Mouse (Mus musculus) forebrain, embryonic 14.5 days (tissue): ENCODE measurements at regions not wholly inside any gene's neighbourhood (a gene's known extent, or its start where the extent isn't known, plus 50 kb on each side); places are given as distances from the start of the nearest gene placed in this dataset.

Experiments
- ATAC-seq: fragments of 200-750 bp; cut with Nextera tagmentation; 2 replicates; pipeline ENCODE4 v1.8.0; 2017; ENCODE audit warnings: mild to moderate bottlenecking, moderate library complexity
- DNase-seq: peaks from one replicate; pipeline ENCODE4 v3.0.0-alpha.2; 2015; ENCODE audit warnings: low spot score
- H3K27ac ChIP-seq: fragments of 300-500 bp; sonication (generic); 2 replicates; pipeline ENCODE4 v1.5.1; 2014; ENCODE audit warnings: low read depth, mild to moderate bottlenecking, control low read depth, low read length, moderate library complexity
- H3K27me3 ChIP-seq: fragments of 300-500 bp; sonication (generic); replicated peaks from 2 replicates; pipeline ENCODE4 v1.6.1; 2014; ENCODE audit warnings: low read length, control low read depth, mixed read lengths; ENCODE audit not compliant: control insufficient read depth, insufficient read depth
- H3K36me3 ChIP-seq: fragments of 300-500 bp; sonication (generic); 2 replicates; pipeline ENCODE4 v1.6.1; 2014; ENCODE audit warnings: low read length, control low read depth; ENCODE audit not compliant: control insufficient read depth, insufficient read depth
- H3K4me1 ChIP-seq: fragments of 300-500 bp; sonication (generic); 2 replicates; pipeline ENCODE4 v1.6.1; 2014; ENCODE audit warnings: antibody characterized with exemption, low read length, control low read depth; ENCODE audit not compliant: control insufficient read depth, insufficient read depth
- H3K4me2 ChIP-seq: fragments of 300-500 bp; sonication (generic); 2 replicates; pipeline ENCODE4 v1.6.1; 2014; ENCODE audit warnings: mild to moderate bottlenecking, control low read depth, low read length
- H3K4me3 ChIP-seq: fragments of 300-500 bp; sonication (generic); 2 replicates; pipeline ENCODE4 v1.5.1; 2014; ENCODE audit warnings: low read depth, low read length, control low read depth
- H3K9ac ChIP-seq: fragments of 300-500 bp; sonication (generic); 2 replicates; pipeline ENCODE4 v1.6.1; 2014; ENCODE audit warnings: mild to moderate bottlenecking, low read length, control low read depth, moderate library complexity
- H3K9me3 ChIP-seq: fragments of 300-500 bp; sonication (generic); replicated peaks from 2 replicates; pipeline ENCODE4 v1.6.1; 2016; ENCODE audit warnings: low read length, control low read depth, mixed read lengths; ENCODE audit not compliant: control insufficient read depth
- WGBS: fragments of 180-500 bp; shearing (Covaris S2); extraction: QIAGEN DNeasy Blood & Tissue Kit; methylation state at CpG from one replicate; pipeline ENCODE4 v1.1.7; 2014; 5-methylcytosine and 5-hydroxymethylcytosine counted together

- DNase-seq (no peak), ATAC-seq (no peak)
- no peak overlapping the region for H3K9ac ChIP-seq
These were observed 147.8 kb upstream of the Lrfn2 start for GRCm38 (mm10) chr17:48784417-48784816.

GRCm38 (mm10) chr17:48786501-48786900 lies 145.7 kb upstream of the Lrfn2 start:
- no peaks in the 10 kb centered on the region for H3K9me3 ChIP-seq
- H3K4me2 ChIP-seq, result no peak overlapping the region
- no peaks in the 10 kb centered on the region for H3K36me3 ChIP-seq
- H3K4me3 ChIP-seq, result no peak overlapping the region
- H3K27ac ChIP-seq, result no peak overlapping the region
- 94% methylated on average over 12 of the region's 12 CpGs for WGBS
- H3K27me3 ChIP-seq, result no peaks in the 10 kb centered on the region
- no peak overlapping the region for H3K9ac ChIP-seq
- DNase-seq (no peak), ATAC-seq (no peak)
- no peaks in the 10 kb centered on the region for H3K4me1 ChIP-seq

More at GRCm38 (mm10) chr17:48784417-48784816, 147.8 kb upstream of the Lrfn2 start:
- Histone ChIP-seq H3K9me3 (no peaks in the 10 kb centered on the region), H3K4me2 (no peak overlapping the region), H3K4me3 (no peak overlapping the region), H3K36me3 (no peaks in the 10 kb centered on the region), H3K4me1 (0 out of 2 replicates have a peak, but pooled peaks cover 2% of the 10 kb centered on the region), H3K27ac (no peak overlapping the region), H3K27me3 (no peaks in the 10 kb centered on the region)
- WGBS, result 73% methylated on average over 5 of the region's 5 CpGs

GRCm38 (mm10) chr17:48789846-48790245 lies 142.3 kb upstream of the Lrfn2 start:
- DNase-seq, result no peak
- Histone ChIP-seq H3K27me3 (no peaks in the 10 kb centered on the region), H3K27ac (no peak overlapping the region), H3K36me3 (no peaks in the 10 kb centered on the region), H3K4me2 (no peak overlapping the region), H3K9me3 (no peaks in the 10 kb centered on the region), H3K4me1 (no peaks in the 10 kb centered on the region), H3K9ac (no peak overlapping the region), H3K4me3 (no peak overlapping the region)
- ATAC-seq, result no peak
- WGBS, result 87% methylated on average over 7 of the region's 7 CpGs

GRCm38 (mm10) chr17:48790526-48790925 lies 141.7 kb upstream of the Lrfn2 start:
- no peak overlapping the region for H3K4me3 ChIP-seq
- no peak overlapping the region for H3K9ac ChIP-seq
- no peaks in the 10 kb centered on the region for H3K27me3 ChIP-seq
- no peaks in the 10 kb centered on the region for H3K36me3 ChIP-seq
- H3K9me3 ChIP-seq, result no peaks in the 10 kb centered on the region
- no peaks in the 10 kb centered on the region for H3K4me1 ChIP-seq
- no peak overlapping the region for H3K27ac ChIP-seq
- no peak for DNase-seq
- H3K4me2 ChIP-seq, result no peak overlapping the region
- no peak for ATAC-seq
- 51% methylated on average over 6 of the region's 6 CpGs for WGBS

- 73% methylated on average over 5 of the region's 5 CpGs for WGBS
- H3K9me3 ChIP-seq, result no peaks in the 10 kb centered on the region
- H3K27me3 ChIP-seq, result no peaks in the 10 kb centered on the region
- H3K36me3 ChIP-seq, result no peaks in the 10 kb centered on the region
- no peaks in the 10 kb centered on the region for H3K4me1 ChIP-seq
- H3K9ac ChIP-seq, result no peak overlapping the region
- no peak overlapping the region for H3K4me2 ChIP-seq
- H3K27ac ChIP-seq, result no peak overlapping the region
- ATAC-seq (no peak), DNase-seq (no peak)
- H3K4me3 ChIP-seq, result no peak overlapping the region
These were observed 139.2 kb upstream of the Lrfn2 start for GRCm38 (mm10) chr17:48792954-48793353.

- Histone ChIP-seq H3K36me3 (no peaks in the 10 kb centered on the region), H3K4me2 (no peak overlapping the region), H3K4me3 (no peak overlapping the region), H3K4me1 (no peaks in the 10 kb centered on the region), H3K27ac (no peak overlapping the region), H3K9me3 (no peaks in the 10 kb centered on the region), H3K9ac (no peak overlapping the region), H3K27me3 (no peaks in the 10 kb centered on the region)
- 92% methylated on average over 5 of the region's 5 CpGs for WGBS
- no peak for ATAC-seq
- no peak for DNase-seq
These were observed 136.4 kb upstream of the Lrfn2 start for GRCm38 (mm10) chr17:48795773-48796172.

- Histone ChIP-seq H3K4me1 (no peaks in the 10 kb centered on the region), H3K4me2 (no peak overlapping the region), H3K27ac (no peak overlapping the region), H3K9me3 (no peaks in the 10 kb centered on the region), H3K4me3 (no peak overlapping the region), H3K9ac (no peak overlapping the region), H3K36me3 (no peaks in the 10 kb centered on the region), H3K27me3 (no peaks in the 10 kb centered on the region)
- DNase-seq (no peak), ATAC-seq (no peak)
- 79% methylated on average over 3 of the region's 3 CpGs for WGBS
These were observed 134.0 kb upstream of the Lrfn2 start for GRCm38 (mm10) chr17:48798196-48798595.

GRCm38 (mm10) chr17:48802673-48803072 lies 129.5 kb upstream of the Lrfn2 start:
- Histone ChIP-seq H3K9ac (no peak overlapping the region), H3K4me1 (no peaks in the 10 kb centered on the region), H3K9me3 (no peaks in the 10 kb centered on the region), H3K4me3 (no peak overlapping the region), H3K27me3 (no peaks in the 10 kb centered on the region), H3K27ac (no peak overlapping the region), H3K4me2 (no peak overlapping the region), H3K36me3 (no peaks in the 10 kb centered on the region)
- DNase-seq (no peak), ATAC-seq (no peak)
- 73% methylated on average over 7 of the region's 7 CpGs for WGBS

- Histone ChIP-seq H3K9me3 (no peaks in the 10 kb centered on the region), H3K4me1 (no peaks in the 10 kb centered on the region; the same call in 1 of the 2 replicates), H3K4me3 (no peak overlapping the region), H3K27me3 (no peaks in the 10 kb centered on the region), H3K9ac (no peak overlapping the region), H3K36me3 (no peaks in the 10 kb centered on the region), H3K27ac (no peak overlapping the region), H3K4me2 (no peak overlapping the region)
- 67% methylated on average over 3 of the region's 3 CpGs for WGBS
- ATAC-seq (no peak), DNase-seq (no peak)
These were observed 124.3 kb upstream of the Lrfn2 start for GRCm38 (mm10) chr17:48807905-48808304.
